Mouse (Mus musculus): ENCODE measurements around the gene Ski. TPM values are rescaled to one million over a fixed set of nuclear protein-coding genes. Genes with fewer than 3 reads are reported as not detected.

Ski gene
- polyA plus RNA-seq, 1 experiment from 2014 or later: 11.1 TPM

GRCm38 (mm10) chr4:155134686-155135172, 87.7 kb downstream of the Ski start:
- Histone ChIP-seq H3K4me2 (ENCODE audit: low read length) (no peak overlapping the region), H3K4me1 (ENCODE audit: control insufficient read depth, insufficient read depth, low read depth, low read length) (peaks cover 19% of the 10 kb centered on the region), H3K9me3 (ENCODE audit: control insufficient read depth, low read length) (no peaks in the 10 kb centered on the region), H3K36me3 (ENCODE audit: control insufficient read depth, insufficient read depth, low read length) (no peaks in the 10 kb centered on the region), H3K27ac (ENCODE audit: low read depth, low read length) (no peak overlapping the region), H3K27me3 (replicated peaks; ENCODE audit: control insufficient read depth, insufficient read depth, low read length) (no peaks in the 10 kb centered on the region), H3K4me3 (ENCODE audit: low read length) (no peak overlapping the region), H3K9ac (ENCODE audit: low read depth, low read length) (no peak overlapping the region)
- WGBS: 76% methylated on average over 7 of the region's 7 CpGs
- no peak for ATAC-seq

GRCm38 (mm10) chr4:155133658-155134417, 88.6 kb downstream of the Ski start:
- Histone ChIP-seq H3K4me3 (ENCODE audit: low read length) (no peak overlapping the region), H3K9ac (ENCODE audit: low read depth, low read length) (peak overlapping the region; percentile 20; the same call in 1 of the 2 replicates), H3K9me3 (ENCODE audit: control insufficient read depth, low read length) (no peaks in the 10 kb centered on the region), H3K4me2 (ENCODE audit: low read length) (no peak overlapping the region), H3K27ac (ENCODE audit: low read depth, low read length) (no peak overlapping the region), H3K4me1 (ENCODE audit: control insufficient read depth, insufficient read depth, low read depth, low read length) (peaks cover 24% of the 10 kb centered on the region), H3K27me3 (replicated peaks; ENCODE audit: control insufficient read depth, insufficient read depth, low read length) (no peaks in the 10 kb centered on the region), H3K36me3 (ENCODE audit: control insufficient read depth, insufficient read depth, low read length) (no peaks in the 10 kb centered on the region)
- no peak for ATAC-seq
- 30% methylated on average over 20 of the region's 20 CpGs for WGBS

- H3K36me3 ChIP-seq (ENCODE audit: control insufficient read depth, insufficient read depth, low read length): no peaks in the 10 kb centered on the region
- no peaks in the 10 kb centered on the region for H3K9me3 ChIP-seq (ENCODE audit: control insufficient read depth, low read length)
- 42% methylated on average over 3 of the region's 3 CpGs for WGBS
- no peak overlapping the region for H3K4me2 ChIP-seq (ENCODE audit: low read length)
- no peak overlapping the region; the same call in 1 of the 2 replicates for H3K27ac ChIP-seq (ENCODE audit: low read depth, low read length)
- H3K4me1 ChIP-seq (ENCODE audit: control insufficient read depth, insufficient read depth, low read depth, low read length): peaks cover 24% of the 10 kb centered on the region
- H3K9ac ChIP-seq (ENCODE audit: low read depth, low read length): no peak overlapping the region
- no peak overlapping the region for H3K4me3 ChIP-seq (ENCODE audit: low read length)
- no peaks in the 10 kb centered on the region for H3K27me3 ChIP-seq (replicated peaks; ENCODE audit: control insufficient read depth, insufficient read depth, low read length)
- no peak for ATAC-seq
These were observed 89.2 kb downstream of the Ski start for GRCm38 (mm10) chr4:155133188-155133587.

GRCm38 (mm10) chr4:155130616-155131015, 91.8 kb downstream of the Ski start:
- WGBS: 72% methylated on average over 7 of the region's 7 CpGs
- H3K36me3 ChIP-seq (ENCODE audit: control insufficient read depth, insufficient read depth, low read length): no peaks in the 10 kb centered on the region
- no peak overlapping the region for H3K4me2 ChIP-seq (ENCODE audit: low read length)
- H3K27ac ChIP-seq (ENCODE audit: low read depth, low read length): peak overlapping the region; percentile 70; the same call in 1 of the 2 replicates
- no peak overlapping the region for H3K9ac ChIP-seq (ENCODE audit: low read depth, low read length)
- ATAC-seq: no peak
- peaks cover 29% of the 10 kb centered on the region for H3K4me1 ChIP-seq (ENCODE audit: control insufficient read depth, insufficient read depth, low read depth, low read length)
- H3K9me3 ChIP-seq (ENCODE audit: control insufficient read depth, low read length): no peaks in the 10 kb centered on the region
- H3K4me3 ChIP-seq (ENCODE audit: low read length): no peak overlapping the region
- H3K27me3 ChIP-seq (replicated peaks; ENCODE audit: control insufficient read depth, insufficient read depth, low read length): no peaks in the 10 kb centered on the region

- H3K36me3 ChIP-seq (ENCODE audit: control insufficient read depth, insufficient read depth, low read length): no peaks in the 10 kb centered on the region
- no peak overlapping the region for H3K4me2 ChIP-seq (ENCODE audit: low read length)
- no peaks in the 10 kb centered on the region for H3K9me3 ChIP-seq (ENCODE audit: control insufficient read depth, low read length)
- WGBS: 51% methylated on average over 14 of the region's 14 CpGs
- H3K9ac ChIP-seq (ENCODE audit: low read depth, low read length): peak overlapping the region; percentile 25; the same call in 1 of the 2 replicates
- H3K27ac ChIP-seq (ENCODE audit: low read depth, low read length): peak overlapping the region; percentile 70
- ATAC-seq: peak; percentile 77
- H3K4me3 ChIP-seq (ENCODE audit: low read length): no peak overlapping the region
- H3K4me1 ChIP-seq (ENCODE audit: control insufficient read depth, insufficient read depth, low read depth, low read length): peaks cover 29% of the 10 kb centered on the region
- no peaks in the 10 kb centered on the region for H3K27me3 ChIP-seq (replicated peaks; ENCODE audit: control insufficient read depth, insufficient read depth, low read length)
These were observed 92.4 kb downstream of the Ski start for GRCm38 (mm10) chr4:155129996-155130395.

GRCm38 (mm10) chr4:155129132-155129917, 93.1 kb downstream of the Ski start:
- peak overlapping the region; percentile 25; the same call in 1 of the 2 replicates for H3K9ac ChIP-seq (ENCODE audit: low read depth, low read length)
- H3K9me3 ChIP-seq (ENCODE audit: control insufficient read depth, low read length): no peaks in the 10 kb centered on the region
- no peak overlapping the region; the same call in 1 of the 2 replicates for H3K27ac ChIP-seq (ENCODE audit: low read depth, low read length)
- no peaks in the 10 kb centered on the region for H3K27me3 ChIP-seq (replicated peaks; ENCODE audit: control insufficient read depth, insufficient read depth, low read length)
- peaks cover 29% of the 10 kb centered on the region for H3K4me1 ChIP-seq (ENCODE audit: control insufficient read depth, insufficient read depth, low read depth, low read length)
- ATAC-seq: no peak
- H3K4me3 ChIP-seq (ENCODE audit: low read length): no peak overlapping the region
- WGBS: 91% methylated on average over 10 of the region's 10 CpGs
- H3K36me3 ChIP-seq (ENCODE audit: control insufficient read depth, insufficient read depth, low read length): no peaks in the 10 kb centered on the region
- H3K4me2 ChIP-seq (ENCODE audit: low read length): no peak overlapping the region

- no peaks in the 10 kb centered on the region for H3K36me3 ChIP-seq (ENCODE audit: control insufficient read depth, insufficient read depth, low read length)
- no peak overlapping the region for H3K4me3 ChIP-seq (ENCODE audit: low read length)
- ATAC-seq: no peak
- no peaks in the 10 kb centered on the region for H3K27me3 ChIP-seq (replicated peaks; ENCODE audit: control insufficient read depth, insufficient read depth, low read length)
- H3K4me2 ChIP-seq (ENCODE audit: low read length): no peak overlapping the region
- peaks cover 20% of the 10 kb centered on the region for H3K4me1 ChIP-seq (ENCODE audit: control insufficient read depth, insufficient read depth, low read depth, low read length)
- H3K9me3 ChIP-seq (ENCODE audit: control insufficient read depth, low read length): no peaks in the 10 kb centered on the region
- no peak overlapping the region for H3K27ac ChIP-seq (ENCODE audit: low read depth, low read length)
- WGBS: 92% methylated on average over 15 of the region's 15 CpGs
- no peak overlapping the region for H3K9ac ChIP-seq (ENCODE audit: low read depth, low read length)
These were observed 94.0 kb downstream of the Ski start for GRCm38 (mm10) chr4:155128411-155128810.

GRCm38 (mm10) chr4:155126602-155127372, 95.6 kb downstream of the Ski start:
- no peak for ATAC-seq
- WGBS: 52% methylated on average over 7 of the region's 7 CpGs
- no peak overlapping the region for H3K27ac ChIP-seq (ENCODE audit: low read depth, low read length)
- H3K9ac ChIP-seq (ENCODE audit: low read depth, low read length): no peak overlapping the region
- no peak overlapping the region for H3K4me2 ChIP-seq (ENCODE audit: low read length)
- no peaks in the 10 kb centered on the region for H3K36me3 ChIP-seq (ENCODE audit: control insufficient read depth, insufficient read depth, low read length)
- H3K4me3 ChIP-seq (ENCODE audit: low read length): no peak overlapping the region
- H3K4me1 ChIP-seq (ENCODE audit: control insufficient read depth, insufficient read depth, low read depth, low read length): peaks cover 30% of the 10 kb centered on the region
- no peaks in the 10 kb centered on the region for H3K9me3 ChIP-seq (ENCODE audit: control insufficient read depth, low read length)
- no peaks in the 10 kb centered on the region for H3K27me3 ChIP-seq (replicated peaks; ENCODE audit: control insufficient read depth, insufficient read depth, low read length)
